Comparison of ENCODE assay signal across 19 mouse cellular contexts in genomic region chr17:31353255-31353654, GRCm38 (mm10). TPM values are rescaled to one million over a fixed set of nuclear protein-coding genes. Genes with fewer than 3 reads are reported as not detected.
"Had no signal": no experiment of that assay in that cellular context is flagged by ENCODE, and none has a peak within 500 bp of the region (broad histone marks: within the 10 kb centered on the region; RNA-seq: fewer than 3 reads in every experiment).

No protein-coding gene starts in this region.

- DNase-seq: liver, embryonic 13.5 days; liver, postnatal 0 days; lung, adult 2 months; lung, postnatal 14 days; lung, postnatal 36 days; midbrain, embryonic 14.5 days; right cerebral cortex, postnatal 14 days; thymus, adult 2 months; thymus, postnatal 25 days; thymus, postnatal 4 days had no signal

- H3K27ac ChIP-seq: liver, embryonic 13.5 days; liver, embryonic 15.5 days; lung, embryonic 15.5 days; macrophage; midbrain, embryonic 12.5 days; neural tube, embryonic 12.5 days; stomach, embryonic 15.5 days; stomach, postnatal 0 days had no signal

- H3K36me3 ChIP-seq: liver, embryonic 13.5 days; liver, embryonic 15.5 days; lung, embryonic 15.5 days; stomach, embryonic 15.5 days had no signal

- H3K4me1 ChIP-seq: liver, embryonic 13.5 days; liver, embryonic 15.5 days; lung, embryonic 15.5 days; megakaryocyte, embryonic 14.5 days had no signal

- H3K27me3 ChIP-seq: liver, embryonic 13.5 days; liver, embryonic 15.5 days; lung, embryonic 15.5 days; midbrain, embryonic 12.5 days; neural tube, embryonic 12.5 days; stomach, embryonic 15.5 days had no signal

- H3K4me3 ChIP-seq: liver, embryonic 13.5 days; liver, embryonic 15.5 days; lung, embryonic 15.5 days; megakaryocyte, embryonic 14.5 days; midbrain, embryonic 12.5 days; neural tube, embryonic 12.5 days; stomach, embryonic 15.5 days had no signal

RNA-seq across cellular contexts. Expression of gene Pde9a, which starts 32.8 kb away (rescaled TPM):
- total RNA-seq: monocyte, adult 5-6 weeks had no signal
- polyA plus RNA-seq: macrophage had no signal
